Mouse (Mus musculus) lung, adult 10 weeks (tissue): Measurements from ENCODE around the gene Fam72a. TPM values are rescaled to one million over a fixed set of nuclear protein-coding genes. Genes with fewer than 3 reads are reported as not detected.

Experiments used
- polyA plus RNA-seq: library from polyadenylated mRNA; stranded (reverse); fragments of 350-450 nt; fragmentation: Illumina TruSeq; extraction: RNeasy Lipid Tissue Mini Kit (QIAGEN cat#74804); gene quantifications from one replicate; pipeline ENCODE4 v1.2.3, GENCODE M21; 2014; ENCODE audit warnings: low read depth, low replicate concordance; ENCODE audit not compliant: insufficient read depth

Gene Fam72a
- polyA plus RNA-seq, result 1.8 TPM

GRCm38 (mm10) chr1:131527281-131528080 is at the start of gene Fam72a, which contains the start of gene Srgap2:
TSS of gene Fam72a (plus strand) at chr1:131527903.
TSS of gene Srgap2 (minus strand) at chr1:131527352.

Other genes starting within 250 kb of the Fam72a start
- 4.0 TPM for gene Ikbke, start 248.3 kb upstream of the Fam72a start, polyA plus RNA-seq
- 17.2 TPM for gene Srgap2, start 551 bp upstream of the Fam72a start, polyA plus RNA-seq
- not detected for gene Avpr1b, start 71.3 kb downstream of the Fam72a start, polyA plus RNA-seq
- gene Ctse, start 110.4 kb downstream of the Fam72a start, polyA plus RNA-seq, result 0.24 TPM
- gene Rab7b, start 160.8 kb downstream of the Fam72a start, polyA plus RNA-seq, result 7.0 TPM
- gene Slc26a9, start 216.1 kb downstream of the Fam72a start, polyA plus RNA-seq, result 8.1 TPM